Mouse (Mus musculus) ovary, postnatal 10 days (tissue): ENCODE results near the gene Smcp.

Experiments
- DNase-seq: peaks from one replicate; pipeline ENCODE4 v3.0.0; 2022; ENCODE audit warnings: low spot score

The Smcp gene

GRCm38 (mm10) chr3:92588858-92589257 lies at the start of gene Smcp:
Gene Smcp (minus strand): TSS chr3:92588997.
- no peak for DNase-seq

- no peak for DNase-seq
Observed at GRCm38 (mm10) chr3:92638653-92638991, 49.8 kb upstream of the Smcp start.

GRCm38 (mm10) chr3:92637745-92638652 lies 49.2 kb upstream of the Smcp start:
- DNase-seq, result no peak

- no peak for DNase-seq
Observed at GRCm38 (mm10) chr3:92621560-92621959, 32.8 kb upstream of the Smcp start, which contains the start of gene Lce6a. Gene Lce6a (minus strand): TSS chr3:92621660.

- no peak for DNase-seq
Observed at GRCm38 (mm10) chr3:92609804-92610203, 21.0 kb upstream of the Smcp start.

- no peak for DNase-seq
Observed at GRCm38 (mm10) chr3:92607392-92607791, 18.6 kb upstream of the Smcp start, which contains the start of gene 2210017I01Rik. Gene 2210017I01Rik (minus strand): TSS chr3:92607492.

- no peak for DNase-seq
Observed at GRCm38 (mm10) chr3:92602169-92602568, 13.4 kb upstream of the Smcp start.

GRCm38 (mm10) chr3:92600456-92600855 lies 11.7 kb upstream of the Smcp start:
- no peak for DNase-seq

GRCm38 (mm10) chr3:92599973-92600372 lies 11.2 kb upstream of the Smcp start:
- DNase-seq, result no peak

GRCm38 (mm10) chr3:92598429-92598828 lies 9.6 kb upstream of the Smcp start:
- DNase-seq, result no peak

GRCm38 (mm10) chr3:92587190-92587589 lies 1.6 kb downstream of the Smcp start:
- no peak for DNase-seq

- no peak for DNase-seq
Observed at GRCm38 (mm10) chr3:92585055-92585454, 3.7 kb downstream of the Smcp start.

- no peak for DNase-seq
Observed at GRCm38 (mm10) chr3:92583164-92583826, 5.5 kb downstream of the Smcp start.

- no peak for DNase-seq
Observed at GRCm38 (mm10) chr3:92579508-92579907, 9.3 kb downstream of the Smcp start.

- no peak for DNase-seq
Observed at GRCm38 (mm10) chr3:92578652-92579413, 10.0 kb downstream of the Smcp start.

- DNase-seq, result no peak
Observed at GRCm38 (mm10) chr3:92573449-92574041, 15.3 kb downstream of the Smcp start, which contains the start of gene Ivl. Gene Ivl (minus strand): TSS chr3:92573735.

- DNase-seq, result no peak
Observed at GRCm38 (mm10) chr3:92572514-92573155, 16.2 kb downstream of the Smcp start.

- DNase-seq, result no peak
Observed at GRCm38 (mm10) chr3:92568752-92569151, 20.0 kb downstream of the Smcp start.

- no peak for DNase-seq
Observed at GRCm38 (mm10) chr3:92565418-92565817, 23.4 kb downstream of the Smcp start.

GRCm38 (mm10) chr3:92534411-92534810 lies 54.4 kb downstream of the Smcp start, which contains the start of gene 2310046K23Rik:
Gene 2310046K23Rik (minus strand): TSS chr3:92534511.
- DNase-seq, result no peak
